ENCODE assay signal across 15 mouse cellular contexts in the genomic region with DNA sequence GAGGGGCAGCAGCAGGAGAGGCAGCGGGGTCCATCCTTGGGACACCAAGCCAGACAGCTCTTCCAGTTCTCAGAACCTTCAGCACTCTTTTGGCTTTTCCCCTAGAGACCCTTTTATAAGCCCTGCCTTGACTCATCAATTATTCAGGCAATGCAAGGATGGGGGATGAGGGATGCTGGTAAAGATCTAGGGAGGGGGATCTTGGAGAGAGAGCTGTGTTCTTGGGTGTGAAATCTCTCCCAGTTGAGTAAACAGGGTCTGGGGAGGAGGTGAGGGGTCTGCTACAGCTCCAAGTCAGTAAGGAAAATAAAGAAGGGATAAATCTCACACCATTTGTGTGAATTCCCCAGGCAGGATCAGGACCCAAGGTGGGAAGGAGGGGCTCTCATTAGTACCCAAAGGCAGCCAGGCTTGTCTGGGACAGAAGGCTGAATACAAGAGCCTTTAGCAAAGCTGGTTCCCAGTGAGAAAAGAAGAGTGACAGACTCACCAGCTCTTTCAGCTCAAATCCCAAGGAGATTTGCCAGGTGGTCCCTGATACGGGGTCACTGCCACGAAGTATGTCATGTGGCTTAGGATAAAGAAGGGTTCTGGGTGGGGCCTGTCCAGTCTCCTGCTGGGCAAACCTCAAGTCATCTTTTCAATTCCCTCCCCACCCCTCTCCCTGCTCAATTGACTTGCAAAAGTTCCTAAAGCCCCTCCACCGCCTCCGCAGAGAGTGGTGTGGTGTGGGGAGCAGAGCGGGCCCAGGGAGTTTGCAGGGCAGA. TPM values are rescaled to one million over a fixed set of nuclear protein-coding genes. Genes with fewer than 3 reads are reported as not detected.
DNase-seq lines count a peak whose midpoint lies in the region; ATAC-seq and TF ChIP-seq lines count a peak whose summit lies in the region.
"Had no signal": no experiment of that assay in that cellular context is flagged by ENCODE, and none has a peak within 500 bp of the region (broad histone marks: within the 10 kb centered on the region; RNA-seq: fewer than 3 reads in every experiment).

A gene (minus strand): TSS at position 76 of the 767 bp plus-strand sequence.

- no peaks in the 10 kb centered on the region for H3K9me3 ChIP-seq in midbrain, embryonic 10.5 days (replicated peaks)
- no peaks in the 10 kb centered on the region for H3K9me3 ChIP-seq in midbrain, embryonic 15.5 days
- H3K9me3 ChIP-seq in hindbrain, embryonic 15.5 days: no peaks in the 10 kb centered on the region
- H3K9me3 ChIP-seq: heart, embryonic 12.5 days; neural tube, embryonic 15.5 days had no signal

- DNase-seq in midbrain, embryonic 10.5 days (ENCODE audit: low spot score): peak; percentile 42
- peak; percentile 24 for DNase-seq in embryo, embryonic 10 days (ENCODE audit: low spot score)
- no peak for DNase-seq in B cell, adult 2 months
- DNase-seq in right cerebral cortex, postnatal 10 days (ENCODE audit: low spot score in 2 of 2): no peak
- DNase-seq in urinary bladder, adult 18-20 months (ENCODE audit: low spot score in 2 of 2): no peak
- DNase-seq: cerebellum, postnatal 14 days; gastrocnemius, postnatal 25 days; lung, postnatal 10 days; right cerebral cortex, adult 18-20 months had no signal

- H3K36me3 ChIP-seq in midbrain, embryonic 10.5 days: no peaks in the 10 kb centered on the region
- no peaks in the 10 kb centered on the region for H3K36me3 ChIP-seq in midbrain, embryonic 15.5 days (replicated peaks)
- H3K36me3 ChIP-seq in hindbrain, embryonic 15.5 days: no peaks in the 10 kb centered on the region
- H3K36me3 ChIP-seq in myocyte (ENCODE audit: control insufficient read depth, insufficient read depth): no peaks in the 10 kb centered on the region
- H3K36me3 ChIP-seq: heart, embryonic 12.5 days; neural tube, embryonic 15.5 days had no signal

- peak within 1 kb of the TSS; percentile 78 for H3K27ac ChIP-seq in midbrain, embryonic 10.5 days (replicated peaks)
- no peak within 1 kb of the TSS for H3K27ac ChIP-seq in midbrain, embryonic 15.5 days
- H3K27ac ChIP-seq in hindbrain, embryonic 15.5 days (replicated peaks): no peak within 1 kb of the TSS
- H3K27ac ChIP-seq: neural tube, embryonic 15.5 days had no signal

- H3K27me3 ChIP-seq in midbrain, embryonic 10.5 days (ENCODE audit: low read depth, poor library complexity, severe bottlenecking): peaks cover 96% of the 10 kb centered on the region
- peaks cover 15% of the 10 kb centered on the region for H3K27me3 ChIP-seq in midbrain, embryonic 15.5 days (replicated peaks)
- peaks cover 6% of the 10 kb centered on the region; the same call in 1 of the 2 replicates for H3K27me3 ChIP-seq in hindbrain, embryonic 15.5 days
- H3K27me3 ChIP-seq in myocyte (ENCODE audit: control insufficient read depth, insufficient read depth, insufficient read length): no peaks in the 10 kb centered on the region

- TF ChIP-seq POLR2A in myocyte (IDR thresholded peaks at IDR 0.05; ENCODE audit: insufficient read length, low read depth): no peak

- H3K4me1 ChIP-seq in midbrain, embryonic 10.5 days: peaks cover 39% of the 10 kb centered on the region
- no peaks in the 10 kb centered on the region for H3K4me1 ChIP-seq in midbrain, embryonic 15.5 days
- H3K4me1 ChIP-seq in hindbrain, embryonic 15.5 days (replicated peaks): no peaks in the 10 kb centered on the region
- H3K4me1 ChIP-seq: neural tube, embryonic 15.5 days had no signal

- H3K9ac ChIP-seq in midbrain, embryonic 15.5 days: no peak within 1 kb of the TSS
- no peak within 1 kb of the TSS for H3K9ac ChIP-seq in hindbrain, embryonic 15.5 days
- H3K9ac ChIP-seq: heart, embryonic 12.5 days; neural tube, embryonic 15.5 days had no signal

- H3ac ChIP-seq in myocyte (ENCODE audit: control insufficient read depth, insufficient read length): no peak within 1 kb of the TSS

- no peak within 1 kb of the TSS for H3K4me2 ChIP-seq in midbrain, embryonic 15.5 days
- no peak within 1 kb of the TSS for H3K4me2 ChIP-seq in hindbrain, embryonic 15.5 days
- H3K4me2 ChIP-seq in myocyte (ENCODE audit: low read depth): peak within 1 kb of the TSS; percentile 18
- H3K4me2 ChIP-seq: heart, embryonic 12.5 days; neural tube, embryonic 15.5 days had no signal

- ATAC-seq in midbrain, embryonic 15.5 days (replicated peaks): no peak
- ATAC-seq in hindbrain, embryonic 15.5 days (ENCODE audit: low FRiP score, low read depth): peak; percentile 45

- H3K79me2 ChIP-seq in myocyte (ENCODE audit: control insufficient read depth, insufficient read depth): no peaks in the 10 kb centered on the region

- no peak within 1 kb of the TSS for H3K4me3 ChIP-seq in midbrain, embryonic 10.5 days
- no peak within 1 kb of the TSS for H3K4me3 ChIP-seq in midbrain, embryonic 15.5 days
- H3K4me3 ChIP-seq in hindbrain, embryonic 15.5 days: no peak within 1 kb of the TSS
- no peak within 1 kb of the TSS for H3K4me3 ChIP-seq in myocyte
- H3K4me3 ChIP-seq: heart, embryonic 12.5 days; neural tube, embryonic 15.5 days had no signal

- 20% methylated on average over 6 of the region's 6 CpGs for WGBS in midbrain, embryonic 10.5 days
- 23% methylated on average over 6 of the region's 6 CpGs for WGBS in midbrain, embryonic 15.5 days
- WGBS in hindbrain, embryonic 15.5 days: 24% methylated on average over 6 of the region's 6 CpGs

TF ChIP-seq in myocyte, 11 proteins besides CTCF, POLR2A, EP300 and RAD21:
- TF ChIP-seq MYOD1 (IDR thresholded peaks at IDR 0.05; ENCODE audit: control insufficient read depth in 1 of 3, insufficient read length in 2 of 3, low read depth in 2 of 3) (no peak), CEBPB (IDR thresholded peaks at IDR 0.05; ENCODE audit: insufficient read depth, poor library complexity, severe bottlenecking) (no peak), MYOG (IDR thresholded peaks at IDR 0.05; ENCODE audit: control insufficient read depth in 1 of 3, insufficient read depth in 1 of 3, insufficient read length in 2 of 3, low read depth in 2 of 3) (no peak), E2F4 (IDR thresholded peaks at IDR 0.05; ENCODE audit: insufficient read depth) (no peak), USF1 (IDR thresholded peaks at IDR 0.05; ENCODE audit: low read depth) (no peak), POLR2AphosphoS2 (IDR thresholded peaks at IDR 0.05; ENCODE audit: insufficient read length, low read depth) (no peak), TCF3 (IDR thresholded peaks at IDR 0.05; ENCODE audit: insufficient read length, low read depth) (no peak)

RNA-seq across cellular contexts. Expression of the gene that starts here (rescaled TPM):
- 0.68 and 1.1 TPM in 2 replicates for polyA plus RNA-seq in midbrain, embryonic 10.5 days (2016; fragmentation: Nextera tagmentation; extraction: Ambion mirVana)
- polyA plus RNA-seq in midbrain, embryonic 15.5 days (2015; fragmentation: Nextera tagmentation; extraction: Ambion mirVana): not detected in 2 replicates
- polyA plus RNA-seq in hindbrain, embryonic 15.5 days (2015; fragmentation: Nextera tagmentation; extraction: Ambion mirVana): 0.34 TPM in 1 of 2 replicates, not detected in the other
- polyA plus RNA-seq in myocyte (2012; fragmentation: generic; extraction: Trizol): 3.1 TPM
- polyA plus RNA-seq: adrenal gland, adult 2 months; heart, embryonic 12.5 days had no signal

Comparison
In these comparisons a context has a peak if more than half of its experiments do, and no peak if none do; other contexts are left out.
1. Peak in ATAC-seq in hindbrain, embryonic 15.5 days; RNA of the gene not detected or under 1 TPM.
2. DNase-seq: peak in midbrain, embryonic 10.5 days (single experiment) and embryo, embryonic 10 days (single experiment); none in B cell, adult 2 months (0 of 2), right cerebral cortex, postnatal 10 days (0 of 2) and urinary bladder, adult 18-20 months (0 of 2).